Mouse (Mus musculus) colon, adult 2 months (tissue): Measurements from ENCODE around the gene P3h1. TPM values are rescaled to one million over a fixed set of nuclear protein-coding genes. Genes with fewer than 3 reads are reported as not detected.

Experiments used
- polyA plus RNA-seq: library from polyadenylated mRNA; depleted of rRNA; stranded (reverse); fragments of >200 nt; gene quantifications from 2 replicates; pipeline ENCODE4 v1.2.3, GENCODE M21; 2012; rRNA removed

The P3h1 gene
- 11.4 and 14.1 TPM in 2 replicates for polyA plus RNA-seq

GRCm38 (mm10) chr4:119232410-119233255 lies at the start of gene P3h1, which contains the start of gene AU022252:
TSS of gene P3h1 (plus strand) at chr4:119232915.
TSS of gene AU022252 (minus strand) at chr4:119232712.

GRCm38 (mm10) chr4:119189864-119190263 lies 42.9 kb upstream of the P3h1 start, which contains the start of gene Ermap:
TSS of gene Ermap (minus strand) at chr4:119190011.

GRCm38 (mm10) chr4:119194909-119195581 lies 37.7 kb upstream of the P3h1 start, which contains the start of gene Svbp:
TSS of gene Svbp (plus strand) at chr4:119195306.

GRCm38 (mm10) chr4:119218169-119218568 lies 14.5 kb upstream of the P3h1 start, which contains the start of gene Tmem269:
TSS of gene Tmem269 (minus strand) at chr4:119218217.

GRCm38 (mm10) chr4:119255351-119255750 lies 22.6 kb downstream of the P3h1 start, which contains the start of gene Cldn19:
TSS of gene Cldn19 (plus strand) at chr4:119255414.

GRCm38 (mm10) chr4:119294415-119295133 lies 61.9 kb downstream of the P3h1 start, which contains the start of gene Ybx1:
TSS of gene Ybx1 (minus strand) at chr4:119294604.

Other genes with a start within 250 kb of the P3h1 start
- gene Slc2a1, start 124.2 kb upstream of the P3h1 start, polyA plus RNA-seq, result 152 and 210 TPM in 2 replicates
- 11.5 and 12.1 TPM in 2 replicates for gene Zfp691, start 58.7 kb upstream of the P3h1 start, polyA plus RNA-seq
- 0.06 and 0.27 TPM in 2 replicates for gene Ermap, start 42.9 kb upstream of the P3h1 start, polyA plus RNA-seq
- 33.4 and 37.7 TPM in 2 replicates for gene Svbp, start 37.6 kb upstream of the P3h1 start, polyA plus RNA-seq
- not detected in 2 replicates for gene Tmem269, start 14.7 kb upstream of the P3h1 start, polyA plus RNA-seq
- gene AU022252, start 203 bp upstream of the P3h1 start, polyA plus RNA-seq, result 4.8 and 6.9 TPM in 2 replicates
- gene Cldn19, start 22.5 kb downstream of the P3h1 start, polyA plus RNA-seq, result 0.02 and 0.13 TPM in 2 replicates
- 157 and 196 TPM in 2 replicates for gene Ybx1, start 61.7 kb downstream of the P3h1 start, polyA plus RNA-seq
- 2.9 and 5.5 TPM in 2 replicates for gene Ppih, start 87.6 kb downstream of the P3h1 start, polyA plus RNA-seq
- 0.19 and 0.21 TPM in 2 replicates for gene Ccdc30, start 182.6 kb downstream of the P3h1 start, polyA plus RNA-seq
- 24.4 and 28.1 TPM in 2 replicates for gene Ppcs, start 189.5 kb downstream of the P3h1 start, polyA plus RNA-seq
- gene Zmynd12, start 189.9 kb downstream of the P3h1 start, polyA plus RNA-seq, result 0.84 and 2.2 TPM in 2 replicates